Mouse (Mus musculus): ENCODE results near the gene Amdhd2. TPM values are rescaled to one million over a fixed set of nuclear protein-coding genes. Genes with fewer than 3 reads are reported as not detected.

Gene Amdhd2
- polyA plus RNA-seq, 1 experiment from 2014 or later, result 44.8 TPM

- peak overlapping the region; percentile 82 for H3K27ac ChIP-seq (replicated peaks)
- WGBS, result 6% methylated on average over 15 of the region's 15 CpGs
Measured at GRCm38 (mm10) chr17:24205908-24206361, 42.4 kb upstream of the Amdhd2 start.

GRCm38 (mm10) chr17:24205284-24205888 lies 41.8 kb upstream of the Amdhd2 start, which contains the start of gene Tbc1d24:
Tbc1d24 (minus strand) TSS chr17:24205562.
- H3K36me3 ChIP-seq, result 0 out of 2 replicates have a peak, but pooled peaks cover 3% of the 10 kb centered on the region
- whole genome bisulfite sequencing, result 1% methylated on average over 64 of the region's 65 CpGs
- peaks cover 47% of the 10 kb centered on the region for H3K27me3 ChIP-seq (ENCODE audit: low read depth, poor library complexity, severe bottlenecking)
- peak within 1 kb of the TSS; percentile 82 for H3K27ac ChIP-seq (replicated peaks)
- H3K4me1 ChIP-seq, result peaks cover 81% of the 10 kb centered on the region
- DNase-seq (ENCODE audit: low spot score), result peak; percentile 95
- H3K4me3 ChIP-seq, result peak within 1 kb of the TSS; percentile 74
- no peaks in the 10 kb centered on the region for H3K9me3 ChIP-seq (replicated peaks)

More at GRCm38 (mm10) chr17:24205908-24206361, 42.4 kb upstream of the Amdhd2 start:
- Histone ChIP-seq H3K9me3 (replicated peaks) (no peaks in the 10 kb centered on the region), H3K27me3 (ENCODE audit: low read depth, poor library complexity, severe bottlenecking) (peaks cover 52% of the 10 kb centered on the region), H3K4me3 (peak overlapping the region; percentile 74), H3K36me3 (0 out of 2 replicates have a peak, but pooled peaks cover 3% of the 10 kb centered on the region), H3K4me1 (peaks cover 86% of the 10 kb centered on the region)
- no peak for DNase-seq (ENCODE audit: low spot score)

GRCm38 (mm10) chr17:24204846-24205245 lies 41.3 kb upstream of the Amdhd2 start:
- H3K4me1 ChIP-seq, result peaks cover 78% of the 10 kb centered on the region
- no peaks in the 10 kb centered on the region for H3K9me3 ChIP-seq (replicated peaks)
- H3K4me3 ChIP-seq, result peak overlapping the region; percentile 74
- 16% methylated on average over 7 of the region's 7 CpGs for WGBS
- no peak for DNase-seq (ENCODE audit: low spot score)
- peaks cover 41% of the 10 kb centered on the region for H3K27me3 ChIP-seq (ENCODE audit: low read depth, poor library complexity, severe bottlenecking)
- 0 out of 2 replicates have a peak, but pooled peaks cover 3% of the 10 kb centered on the region for H3K36me3 ChIP-seq
- H3K27ac ChIP-seq (replicated peaks), result peak overlapping the region; percentile 82

- peaks cover 70% of the 10 kb centered on the region for H3K4me1 ChIP-seq
- H3K27ac ChIP-seq (replicated peaks), result no peak overlapping the region
Measured at GRCm38 (mm10) chr17:24203611-24204534, 40.3 kb upstream of the Amdhd2 start.

GRCm38 (mm10) chr17:24203068-24203467 lies 39.5 kb upstream of the Amdhd2 start:
- 40% methylated on average over 4 of the region's 4 CpGs for WGBS
- peak overlapping the region; percentile 7; the same call in 1 of the 2 replicates for H3K4me3 ChIP-seq
- H3K27ac ChIP-seq (replicated peaks), result no peak overlapping the region
- no peaks in the 10 kb centered on the region for H3K9me3 ChIP-seq (replicated peaks)
- H3K36me3 ChIP-seq, result 0 out of 2 replicates have a peak, but pooled peaks cover 3% of the 10 kb centered on the region
- DNase-seq (ENCODE audit: low spot score), result no peak
- peaks cover 25% of the 10 kb centered on the region for H3K27me3 ChIP-seq (ENCODE audit: low read depth, poor library complexity, severe bottlenecking)
- peaks cover 62% of the 10 kb centered on the region for H3K4me1 ChIP-seq

More at GRCm38 (mm10) chr17:24203611-24204534, 40.3 kb upstream of the Amdhd2 start:
- 0 out of 2 replicates have a peak, but pooled peaks cover 3% of the 10 kb centered on the region for H3K36me3 ChIP-seq
- H3K27me3 ChIP-seq (ENCODE audit: low read depth, poor library complexity, severe bottlenecking), result peaks cover 33% of the 10 kb centered on the region
- peak overlapping the region; percentile 74; the same call in 1 of the 2 replicates for H3K4me3 ChIP-seq
- WGBS, result 67% methylated on average over 3 of the region's 3 CpGs
- H3K9me3 ChIP-seq (replicated peaks), result no peaks in the 10 kb centered on the region
- no peak for DNase-seq (ENCODE audit: low spot score)

- H3K4me1 ChIP-seq, result peaks cover 52% of the 10 kb centered on the region
- H3K9me3 ChIP-seq (replicated peaks), result no peaks in the 10 kb centered on the region
- WGBS, result 87% methylated on average over 4 of the region's 4 CpGs
- peaks cover 5% of the 10 kb centered on the region for H3K27me3 ChIP-seq (ENCODE audit: low read depth, poor library complexity, severe bottlenecking)
- no peak overlapping the region for H3K4me3 ChIP-seq
- DNase-seq (ENCODE audit: low spot score), result no peak
- no peak overlapping the region for H3K27ac ChIP-seq (replicated peaks)
- no peaks in the 10 kb centered on the region for H3K36me3 ChIP-seq
Measured at GRCm38 (mm10) chr17:24201092-24201491, 37.5 kb upstream of the Amdhd2 start.

- no peaks in the 10 kb centered on the region for H3K27me3 ChIP-seq (ENCODE audit: low read depth, poor library complexity, severe bottlenecking)
- H3K27ac ChIP-seq (replicated peaks), result no peak overlapping the region
- H3K4me3 ChIP-seq, result no peak overlapping the region
- DNase-seq (ENCODE audit: low spot score), result no peak
- 71% methylated on average over 4 of the region's 4 CpGs for WGBS
- peaks cover 39% of the 10 kb centered on the region for H3K4me1 ChIP-seq
- no peaks in the 10 kb centered on the region for H3K9me3 ChIP-seq (replicated peaks)
- H3K36me3 ChIP-seq, result no peaks in the 10 kb centered on the region
Measured at GRCm38 (mm10) chr17:24199741-24200140, 36.2 kb upstream of the Amdhd2 start.

- no peak for DNase-seq (ENCODE audit: low spot score)
- Histone ChIP-seq H3K36me3 (no peaks in the 10 kb centered on the region), H3K4me3 (no peak overlapping the region), H3K27ac (replicated peaks) (no peak overlapping the region), H3K4me1 (peaks cover 36% of the 10 kb centered on the region), H3K9me3 (replicated peaks) (no peaks in the 10 kb centered on the region), H3K27me3 (ENCODE audit: low read depth, poor library complexity, severe bottlenecking) (no peaks in the 10 kb centered on the region)
- 83% methylated on average over 4 of the region's 4 CpGs for WGBS
Measured at GRCm38 (mm10) chr17:24199252-24199651, 35.7 kb upstream of the Amdhd2 start.

- DNase-seq (ENCODE audit: low spot score), result no peak
- 70% methylated on average over 15 of the region's 15 CpGs for WGBS
Measured at GRCm38 (mm10) chr17:24197032-24197824, 33.7 kb upstream of the Amdhd2 start.

GRCm38 (mm10) chr17:24195349-24195748 lies 31.8 kb upstream of the Amdhd2 start:
- Histone ChIP-seq H3K4me3 (no peak overlapping the region), H3K4me1 (peaks cover 17% of the 10 kb centered on the region; the same call in 1 of the 2 replicates), H3K9me3 (replicated peaks) (no peaks in the 10 kb centered on the region), H3K27ac (replicated peaks) (no peak overlapping the region), H3K36me3 (no peaks in the 10 kb centered on the region), H3K27me3 (ENCODE audit: low read depth, poor library complexity, severe bottlenecking) (no peaks in the 10 kb centered on the region)
- WGBS, result 79% methylated on average over 2 of the region's 2 CpGs
- no peak for DNase-seq (ENCODE audit: low spot score)

More at GRCm38 (mm10) chr17:24197032-24197824, 33.7 kb upstream of the Amdhd2 start:
- Histone ChIP-seq H3K9me3 (replicated peaks) (no peaks in the 10 kb centered on the region), H3K27ac (replicated peaks) (no peak overlapping the region), H3K36me3 (no peaks in the 10 kb centered on the region), H3K27me3 (ENCODE audit: low read depth, poor library complexity, severe bottlenecking) (no peaks in the 10 kb centered on the region), H3K4me3 (no peak overlapping the region), H3K4me1 (peaks cover 18% of the 10 kb centered on the region)

GRCm38 (mm10) chr17:24193769-24194168 lies 30.2 kb upstream of the Amdhd2 start:
- no peak for DNase-seq (ENCODE audit: low spot score)
- WGBS, result 93% methylated on average over 5 of the region's 5 CpGs
- H3K27me3 ChIP-seq (ENCODE audit: low read depth, poor library complexity, severe bottlenecking), result no peaks in the 10 kb centered on the region
- no peak overlapping the region for H3K27ac ChIP-seq (replicated peaks)
- peaks cover 2% of the 10 kb centered on the region; the same call in 1 of the 2 replicates for H3K36me3 ChIP-seq
- peaks cover 12% of the 10 kb centered on the region; the same call in 1 of the 2 replicates for H3K4me1 ChIP-seq
- H3K9me3 ChIP-seq (replicated peaks), result no peaks in the 10 kb centered on the region
- H3K4me3 ChIP-seq, result no peak overlapping the region

GRCm38 (mm10) chr17:24193268-24193667 lies 29.7 kb upstream of the Amdhd2 start:
- H3K4me1 ChIP-seq, result peaks cover 12% of the 10 kb centered on the region; the same call in 1 of the 2 replicates
- no peaks in the 10 kb centered on the region for H3K27me3 ChIP-seq (ENCODE audit: low read depth, poor library complexity, severe bottlenecking)
- peaks cover 7% of the 10 kb centered on the region; the same call in 1 of the 2 replicates for H3K36me3 ChIP-seq
- WGBS, result 86% methylated on average over 8 of the region's 8 CpGs
- no peak overlapping the region for H3K27ac ChIP-seq (replicated peaks)
- no peak for DNase-seq (ENCODE audit: low spot score)
- H3K4me3 ChIP-seq, result no peak overlapping the region
- no peaks in the 10 kb centered on the region for H3K9me3 ChIP-seq (replicated peaks)
